Mouse (Mus musculus) induced T-regulatory cell, adult 2 months (primary cell): Measurements from ENCODE around the gene Tuba8.
A peak's percentile ranks its signal among the peaks of the same experiment; 100 is the strongest.

Experiments used
- DNase-seq: peaks from one replicate; pipeline ENCODE4 v3.0.0-alpha.2; 2012; ENCODE audit warnings: low read depth

Gene Tuba8

GRCm38 (mm10) chr6:121197807-121198365 is 12.6 kb upstream of the Tuba8 start:
- DNase-seq, result no peak

DNA sequence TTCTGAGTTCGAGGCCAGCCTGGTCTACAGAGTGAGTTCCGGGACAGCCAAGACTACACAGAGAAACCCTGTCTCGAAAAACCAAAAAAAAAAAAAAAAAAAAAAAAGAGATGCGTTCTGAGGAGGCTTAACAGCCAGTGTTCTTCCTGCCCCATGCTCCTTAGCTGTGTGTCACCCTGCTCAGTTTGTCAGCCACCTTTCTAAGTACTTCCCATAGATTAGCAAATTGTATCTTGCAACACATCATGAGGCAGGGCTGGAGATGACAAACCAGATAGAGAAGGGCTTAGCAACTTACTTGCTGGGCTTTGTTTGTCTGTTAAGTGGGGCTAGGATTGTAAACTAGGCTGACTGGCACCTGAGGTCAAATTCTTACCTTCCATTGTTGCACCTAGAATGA is 10.0 kb upstream of the Tuba8 start:
- DNase-seq, result no peak

- DNase-seq, result no peak
These were observed 8.5 kb upstream of the Tuba8 start for GRCm38 (mm10) chr6:121202026-121202425.

GRCm38 (mm10) chr6:121206481-121206880 is 4.0 kb upstream of the Tuba8 start:
- no peak for DNase-seq

DNA sequence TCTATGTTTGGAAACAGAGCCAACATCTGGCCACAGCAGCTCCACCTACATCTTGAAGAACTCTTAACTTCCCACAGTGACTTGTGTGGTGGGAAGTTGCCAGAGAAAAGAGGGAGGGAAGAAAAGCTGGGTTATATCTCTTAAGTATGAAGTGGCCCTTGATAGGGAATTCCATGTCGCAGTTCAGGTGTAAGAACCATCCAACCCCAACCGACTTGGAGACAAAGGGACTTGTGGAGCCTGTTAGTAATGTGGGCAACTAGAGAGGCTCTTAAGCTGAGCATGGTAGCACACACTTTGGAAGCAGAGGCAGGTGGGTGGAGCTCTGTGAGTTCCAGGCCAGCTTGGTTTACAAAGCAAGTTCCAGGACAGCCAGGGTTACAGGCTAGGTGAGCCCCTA is 912 bp upstream of the Tuba8 start:
- no peak for DNase-seq

DNA sequence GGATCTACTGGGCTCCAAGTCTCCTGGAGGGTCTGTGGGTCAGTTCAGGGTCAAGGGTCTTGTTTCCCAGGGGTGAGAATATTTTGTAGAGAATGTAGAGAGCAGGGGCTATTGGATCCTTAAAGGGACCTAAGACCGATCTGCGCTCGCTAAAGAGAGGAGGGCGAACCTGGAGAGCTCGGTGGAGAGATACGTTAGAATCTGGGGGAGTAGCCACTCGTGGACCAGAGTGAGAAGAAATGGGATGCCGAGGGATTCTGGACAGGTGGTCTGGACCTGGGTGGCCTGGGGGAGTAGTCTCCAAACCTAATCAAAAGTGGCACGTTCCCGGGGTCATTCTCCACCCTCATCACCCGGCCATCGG is 412 bp downstream of the Tuba8 start:
- no peak for DNase-seq

DNA sequence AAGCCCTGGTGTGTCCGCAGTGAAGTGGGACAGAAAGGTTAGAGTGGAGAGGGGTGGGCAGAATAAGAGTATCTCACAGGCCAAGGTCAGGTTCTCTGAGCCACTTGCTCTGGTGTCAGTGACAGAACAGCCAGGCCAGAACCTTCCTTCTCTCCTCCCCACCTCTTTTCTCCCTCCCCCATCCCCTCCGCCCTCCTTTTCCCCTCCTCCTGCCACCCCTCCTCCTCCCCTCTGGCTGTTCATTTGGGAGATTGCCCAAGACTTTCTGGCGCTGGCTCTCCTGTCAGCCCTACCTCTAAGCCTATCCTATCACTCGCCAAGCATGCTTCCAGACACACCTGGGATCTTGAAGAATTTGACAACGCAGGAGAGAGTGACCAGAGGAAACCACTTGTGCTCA is 1.2 kb downstream of the Tuba8 start:
- DNase-seq, result no peak

GRCm38 (mm10) chr6:121212988-121213387 is 2.5 kb downstream of the Tuba8 start:
- DNase-seq, result no peak

DNA sequence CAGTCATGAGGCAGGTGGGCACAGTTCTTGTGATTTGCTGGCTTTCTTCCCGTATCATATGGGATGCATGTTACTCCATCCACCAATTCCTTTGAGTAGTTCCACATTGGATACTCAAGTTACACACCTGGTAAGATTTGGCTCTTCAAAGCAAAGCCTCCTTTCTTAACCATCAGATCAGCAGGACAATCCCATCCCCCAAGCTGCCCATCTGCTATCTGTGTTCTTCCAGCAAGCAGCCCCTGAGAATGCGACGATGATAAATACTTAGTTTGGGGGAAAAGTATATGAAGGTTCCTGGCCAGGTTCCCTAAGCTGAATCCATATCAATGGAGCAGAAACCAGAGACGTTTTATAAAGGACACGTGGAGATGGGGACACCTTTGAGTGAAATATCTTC is 3.7 kb downstream of the Tuba8 start:
- DNase-seq, result no peak

GRCm38 (mm10) chr6:121214667-121215330 is 4.3 kb downstream of the Tuba8 start:
- DNase-seq, result peak; percentile 35

DNA sequence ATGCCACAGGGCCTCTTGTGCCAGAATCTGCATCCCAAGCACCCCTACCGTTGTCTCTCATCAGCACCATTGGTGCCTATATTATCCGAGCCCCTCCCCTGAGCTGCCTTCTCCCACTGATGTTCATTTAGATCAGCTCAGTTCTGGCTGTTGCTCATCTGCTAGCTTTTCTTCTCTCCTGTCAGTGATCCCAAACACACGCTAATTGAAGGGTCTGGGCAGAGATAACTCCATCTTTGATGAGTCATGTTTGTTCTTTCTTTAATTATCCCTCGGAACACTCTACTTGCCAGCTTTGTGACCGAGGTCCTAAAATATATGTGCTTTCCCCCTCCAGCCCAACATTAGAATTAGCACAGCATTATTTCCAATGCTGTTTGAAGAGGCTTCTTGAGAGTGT is 4.8 kb downstream of the Tuba8 start:
- no peak for DNase-seq

DNA sequence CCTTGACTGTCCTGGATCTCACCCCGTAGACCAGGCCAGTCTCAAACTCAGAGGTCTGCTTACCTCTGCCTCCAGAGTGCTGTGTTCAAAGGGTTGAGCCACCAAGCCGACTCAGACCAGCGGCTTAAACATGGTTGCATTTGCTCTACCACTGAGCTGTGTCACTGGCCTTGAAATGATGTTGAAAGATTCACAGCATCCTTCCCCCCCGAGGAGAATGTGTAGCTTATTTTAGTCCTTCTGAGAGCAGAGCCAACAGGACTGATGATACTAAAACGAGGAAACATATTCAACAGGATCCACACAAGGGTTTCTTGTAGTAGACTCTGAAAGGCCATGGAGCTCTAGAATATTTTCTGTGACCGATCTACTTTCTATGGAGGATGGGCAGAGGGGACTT is 5.4 kb downstream of the Tuba8 start:
- DNase-seq, result no peak

- DNase-seq, result no peak
These were observed 6.2 kb downstream of the Tuba8 start for GRCm38 (mm10) chr6:121216589-121217255.

- peak; percentile 54 for DNase-seq
These were observed 7.5 kb downstream of the Tuba8 start for GRCm38 (mm10) chr6:121218002-121218401.

- no peak for DNase-seq
These were observed 8.9 kb downstream of the Tuba8 start for GRCm38 (mm10) chr6:121219406-121219805.

GRCm38 (mm10) chr6:121220181-121220580 is 9.7 kb downstream of the Tuba8 start:
- no peak for DNase-seq

DNA sequence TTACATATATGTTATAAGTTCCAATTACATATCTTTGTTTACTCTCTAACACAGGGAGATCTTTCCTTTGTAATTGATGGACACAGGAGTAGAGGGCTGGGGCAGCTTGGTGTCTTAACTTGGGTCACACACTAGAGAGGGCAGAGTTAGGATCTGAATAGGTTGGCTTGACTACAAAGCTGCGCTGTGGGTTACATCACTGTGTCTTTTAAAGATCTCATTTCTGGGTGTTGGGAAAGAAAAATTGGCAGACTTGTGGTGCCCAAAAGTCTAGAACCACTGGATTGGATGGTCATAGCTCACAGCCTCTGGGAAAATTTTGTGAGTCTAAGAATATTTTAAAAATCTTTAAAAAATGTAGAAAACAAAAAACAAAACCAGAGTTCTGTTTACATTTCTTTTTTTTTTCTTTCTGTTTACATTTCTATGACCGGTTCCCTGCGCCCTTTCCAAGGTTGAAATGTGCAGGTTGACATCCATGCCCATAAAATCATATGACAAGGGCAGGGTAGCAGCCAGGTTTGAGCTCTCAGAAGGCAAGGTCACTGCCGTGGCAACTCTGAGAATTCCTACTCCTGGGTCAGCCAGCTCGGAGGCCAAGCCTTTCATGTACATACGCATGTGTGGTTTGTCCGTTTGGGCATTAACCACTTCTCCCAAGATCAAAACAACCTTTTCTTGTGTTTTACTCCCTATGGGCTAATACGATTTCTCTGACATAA is 11.5 kb downstream of the Tuba8 start:
- DNase-seq, result no peak

GRCm38 (mm10) chr6:121223001-121223400 is 12.5 kb downstream of the Tuba8 start:
- DNase-seq, result no peak

DNA sequence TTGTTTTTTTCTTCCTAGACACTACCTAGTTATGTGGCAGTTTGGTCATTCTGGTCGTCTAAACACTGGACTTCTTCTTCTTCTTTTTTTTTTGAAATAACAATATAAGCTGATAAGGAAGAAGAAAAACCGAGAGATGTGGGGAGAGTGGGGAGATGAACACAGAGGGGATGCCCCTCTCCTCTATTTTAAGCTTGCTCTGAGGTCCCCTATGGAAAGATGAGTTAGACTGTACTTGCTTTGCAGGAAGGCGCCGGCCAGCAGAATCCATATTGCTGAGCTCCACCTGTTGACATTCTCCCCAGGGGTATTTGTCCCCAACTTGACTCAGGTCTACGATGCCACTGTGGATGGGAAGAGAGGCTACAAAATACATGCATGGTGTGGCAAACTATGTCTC is 13.6 kb downstream of the Tuba8 start:
- no peak for DNase-seq

- peak; percentile 29 for DNase-seq
These were observed 14.5 kb downstream of the Tuba8 start for GRCm38 (mm10) chr6:121224993-121225392.

DNA sequence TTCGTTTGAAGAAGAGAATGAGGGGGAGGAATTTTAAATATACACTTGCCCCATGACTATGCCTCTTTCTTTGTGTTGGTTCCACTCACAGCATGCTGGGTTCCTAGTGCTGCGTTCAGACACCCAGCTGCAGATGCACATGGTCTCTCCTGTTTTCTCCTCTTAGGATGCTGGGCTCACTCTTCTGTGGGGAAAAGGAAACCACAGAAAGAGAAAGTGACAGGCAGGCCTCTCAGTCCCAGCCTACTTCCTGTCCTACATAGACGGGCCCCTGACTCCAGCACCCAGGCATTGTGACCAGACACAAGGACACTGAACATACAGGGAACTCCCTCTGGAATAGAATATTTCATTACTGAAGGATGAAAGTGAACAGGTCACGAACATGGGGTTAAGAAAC is 15.5 kb downstream of the Tuba8 start:
- peak; percentile 62 for DNase-seq

DNA sequence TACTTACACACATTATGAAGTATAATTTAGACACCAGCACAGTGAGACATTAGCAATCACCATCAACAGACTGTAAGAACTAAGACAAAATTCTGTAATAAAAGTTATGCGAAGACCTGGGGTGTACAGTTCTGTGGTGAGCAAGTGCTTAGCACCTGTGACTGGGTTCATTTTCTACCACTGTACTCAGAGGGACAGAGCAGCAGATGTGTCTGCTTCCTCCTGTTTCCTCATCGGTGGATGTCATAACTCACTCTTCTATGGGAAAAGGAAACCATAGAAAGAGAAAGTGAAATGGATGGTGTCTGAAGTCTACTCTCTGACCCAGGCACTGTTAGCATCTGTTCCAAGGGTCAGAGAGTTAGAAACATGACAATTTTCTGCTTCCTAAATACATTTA is 16.2 kb downstream of the Tuba8 start:
- peak; percentile 42 for DNase-seq

DNA sequence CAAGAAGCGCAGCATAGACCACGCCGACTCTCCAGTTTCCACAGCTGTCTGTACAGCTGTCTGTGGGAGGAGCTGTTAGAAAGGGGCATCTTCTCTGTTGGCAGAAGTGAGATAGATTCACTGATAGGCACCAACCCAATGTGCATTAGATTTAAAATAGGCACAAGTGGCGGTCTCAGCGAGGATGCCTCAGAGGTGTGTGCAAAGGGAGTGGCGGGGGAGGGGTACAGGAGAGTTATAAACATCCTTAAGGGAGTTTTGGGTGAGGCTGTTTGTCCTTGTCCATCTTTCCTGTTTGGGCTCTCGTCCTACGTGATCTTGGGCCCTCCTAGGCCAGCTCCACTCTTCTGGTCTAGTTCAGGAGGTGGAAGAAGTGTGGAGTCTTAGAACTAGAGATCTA is 17.9 kb downstream of the Tuba8 start:
- peak; percentile 29 for DNase-seq
